Mouse (Mus musculus): ENCODE measurements around the gene Fibin. TPM values are rescaled to one million over a fixed set of nuclear protein-coding genes. Genes with fewer than 3 reads are reported as not detected.

The Fibin gene
- polyA plus RNA-seq, 1 experiment: 0.13 TPM

GRCm38 (mm10) chr2:110376660-110377059 lies 13.7 kb upstream of the Fibin start:
- TF ChIP-seq CTCF (IDR thresholded peaks at IDR 0.05; ENCODE audit: extremely low read depth, insufficient read depth, insufficient read length, insufficient replicate concordance) (no peak), POLR2A (IDR thresholded peaks at IDR 0.05; ENCODE audit: low read depth, low read length) (no peak)
- DNase-seq (ENCODE audit: low read depth in 1 of 2, low spot score in 2 of 2): no peak
- H3K4me1 ChIP-seq (ENCODE audit: control insufficient read depth, insufficient read depth, insufficient read length): no peaks in the 10 kb centered on the region
- WGBS: 86% methylated on average over 1 of the region's 1 CpGs
- no peak overlapping the region for H3K27ac ChIP-seq (ENCODE audit: insufficient read depth, low read length)
- no peak overlapping the region for H3K4me3 ChIP-seq (ENCODE audit: extremely low read depth, insufficient read depth, insufficient read length)
- H3K27me3 ChIP-seq (ENCODE audit: control insufficient read depth, insufficient read depth, low read length): no peaks in the 10 kb centered on the region
- no peaks in the 10 kb centered on the region for H3K36me3 ChIP-seq (ENCODE audit: control insufficient read depth, insufficient read depth, low read length)

DNA sequence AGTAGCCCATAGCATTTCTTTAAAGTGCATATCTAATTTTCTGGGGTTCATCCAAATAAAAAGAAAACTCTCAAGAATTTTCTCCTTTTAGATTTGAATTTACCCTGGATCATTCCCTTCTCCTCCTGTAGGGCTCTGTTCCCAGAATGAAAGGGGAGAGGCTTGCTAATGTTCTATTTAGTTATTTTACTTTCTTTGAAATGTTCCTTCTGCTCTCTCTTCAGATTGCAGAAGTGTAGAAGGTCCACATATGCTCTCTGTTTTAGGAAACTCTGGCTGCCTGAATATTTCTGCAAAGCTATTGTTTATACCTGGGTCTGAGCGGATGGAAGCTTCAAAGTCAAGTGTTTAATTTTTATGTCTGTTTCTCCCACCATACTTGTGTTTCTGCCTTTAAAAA lies 12.5 kb upstream of the Fibin start:
- Histone ChIP-seq H3K4me1 (ENCODE audit: control insufficient read depth, insufficient read depth, insufficient read length) (no peaks in the 10 kb centered on the region), H3K27ac (ENCODE audit: insufficient read depth, low read length) (no peak overlapping the region), H3K4me3 (ENCODE audit: extremely low read depth, insufficient read depth, insufficient read length) (no peak overlapping the region), H3K27me3 (ENCODE audit: control insufficient read depth, insufficient read depth, low read length) (no peaks in the 10 kb centered on the region), H3K36me3 (ENCODE audit: control insufficient read depth, insufficient read depth, low read length) (no peaks in the 10 kb centered on the region)
- WGBS: 92% methylated on average over 1 of the region's 1 CpGs
- TF ChIP-seq CTCF (IDR thresholded peaks at IDR 0.05; ENCODE audit: extremely low read depth, insufficient read depth, insufficient read length, insufficient replicate concordance) (no peak), POLR2A (IDR thresholded peaks at IDR 0.05; ENCODE audit: low read depth, low read length) (no peak)
- no peak for DNase-seq (ENCODE audit: low read depth in 1 of 2, low spot score in 2 of 2)

DNA sequence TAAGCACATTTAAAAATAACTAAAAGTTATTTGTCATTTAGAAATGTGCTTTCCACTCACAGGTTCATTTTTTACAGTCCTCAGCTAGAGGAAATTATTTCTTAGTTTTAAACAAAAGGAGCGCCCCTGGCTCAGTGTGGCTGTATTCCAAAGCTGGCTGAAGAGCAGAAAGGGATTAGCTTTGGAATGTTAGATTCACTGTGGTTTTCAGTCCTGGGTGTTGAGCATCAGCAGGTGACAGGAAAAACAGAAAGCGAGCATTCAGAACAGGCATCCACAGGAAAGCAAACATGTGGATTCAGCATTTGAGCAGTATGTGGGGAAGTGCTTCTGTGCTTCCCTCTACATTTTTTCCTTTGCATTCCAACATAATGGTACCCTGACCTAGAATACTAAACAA lies 10.2 kb upstream of the Fibin start:
- TF ChIP-seq POLR2A (IDR thresholded peaks at IDR 0.05; ENCODE audit: low read depth, low read length) (no peak), CTCF (IDR thresholded peaks at IDR 0.05; ENCODE audit: extremely low read depth, insufficient read depth, insufficient read length, insufficient replicate concordance) (no peak)
- 80% methylated on average over 2 of the region's 2 CpGs for WGBS
- no peaks in the 10 kb centered on the region for H3K36me3 ChIP-seq (ENCODE audit: control insufficient read depth, insufficient read depth, low read length)
- no peaks in the 10 kb centered on the region for H3K4me1 ChIP-seq (ENCODE audit: control insufficient read depth, insufficient read depth, insufficient read length)
- no peaks in the 10 kb centered on the region for H3K27me3 ChIP-seq (ENCODE audit: control insufficient read depth, insufficient read depth, low read length)
- DNase-seq (ENCODE audit: low read depth in 1 of 2, low spot score in 2 of 2): no peak
- no peak overlapping the region for H3K27ac ChIP-seq (ENCODE audit: insufficient read depth, low read length)
- H3K4me3 ChIP-seq (ENCODE audit: extremely low read depth, insufficient read depth, insufficient read length): no peak overlapping the region

GRCm38 (mm10) chr2:110367382-110367887 lies 4.5 kb upstream of the Fibin start:
- H3K27ac ChIP-seq (ENCODE audit: insufficient read depth, low read length): no peak overlapping the region
- 50% methylated on average over 1 of the region's 1 CpGs for WGBS
- H3K4me1 ChIP-seq (ENCODE audit: control insufficient read depth, insufficient read depth, insufficient read length): no peaks in the 10 kb centered on the region
- no peaks in the 10 kb centered on the region for H3K36me3 ChIP-seq (ENCODE audit: control insufficient read depth, insufficient read depth, low read length)
- no peak for DNase-seq (ENCODE audit: low read depth in 1 of 2, low spot score in 2 of 2)
- H3K27me3 ChIP-seq (ENCODE audit: control insufficient read depth, insufficient read depth, low read length): no peaks in the 10 kb centered on the region
- H3K4me3 ChIP-seq (ENCODE audit: extremely low read depth, insufficient read depth, insufficient read length): no peak overlapping the region
- no peak for TF ChIP-seq CTCF (IDR thresholded peaks at IDR 0.05; ENCODE audit: extremely low read depth, insufficient read depth, insufficient read length, insufficient replicate concordance)
- TF ChIP-seq POLR2A (IDR thresholded peaks at IDR 0.05; ENCODE audit: low read depth, low read length): no peak

GRCm38 (mm10) chr2:110365401-110365800 lies 2.4 kb upstream of the Fibin start:
- DNase-seq (ENCODE audit: low read depth in 1 of 2, low spot score in 2 of 2): no peak
- no peaks in the 10 kb centered on the region for H3K36me3 ChIP-seq (ENCODE audit: control insufficient read depth, insufficient read depth, low read length)
- H3K27ac ChIP-seq (ENCODE audit: insufficient read depth, low read length): no peak overlapping the region
- TF ChIP-seq POLR2A (IDR thresholded peaks at IDR 0.05; ENCODE audit: low read depth, low read length) (no peak), CTCF (IDR thresholded peaks at IDR 0.05; ENCODE audit: extremely low read depth, insufficient read depth, insufficient read length, insufficient replicate concordance) (no peak)
- H3K27me3 ChIP-seq (ENCODE audit: control insufficient read depth, insufficient read depth, low read length): no peaks in the 10 kb centered on the region
- no peak overlapping the region for H3K4me3 ChIP-seq (ENCODE audit: extremely low read depth, insufficient read depth, insufficient read length)
- H3K4me1 ChIP-seq (ENCODE audit: control insufficient read depth, insufficient read depth, insufficient read length): no peaks in the 10 kb centered on the region

DNA sequence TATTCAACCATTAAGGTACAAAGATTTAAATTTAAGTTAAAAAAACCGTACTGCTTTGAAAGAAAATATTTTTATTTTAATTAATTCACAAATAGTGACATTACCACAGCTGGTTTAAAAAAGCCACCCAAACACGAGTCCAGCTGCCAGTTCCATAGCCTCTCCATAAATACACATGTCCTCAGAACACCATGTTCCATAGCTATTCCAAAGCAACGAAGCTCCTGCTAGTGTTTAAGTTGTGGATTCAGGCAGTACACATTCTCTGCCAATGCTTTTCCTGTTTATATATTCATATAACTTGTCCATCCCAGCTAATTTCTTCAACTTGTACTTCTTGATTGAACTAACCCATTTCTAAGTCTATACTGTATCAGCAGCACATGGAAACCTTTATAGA lies 872 bp upstream of the Fibin start:
- H3K36me3 ChIP-seq (ENCODE audit: control insufficient read depth, insufficient read depth, low read length): no peaks in the 10 kb centered on the region
- no peaks in the 10 kb centered on the region for H3K27me3 ChIP-seq (ENCODE audit: control insufficient read depth, insufficient read depth, low read length)
- no peak overlapping the region for H3K4me3 ChIP-seq (ENCODE audit: extremely low read depth, insufficient read depth, insufficient read length)
- no peak for DNase-seq (ENCODE audit: low read depth in 1 of 2, low spot score in 2 of 2)
- H3K27ac ChIP-seq (ENCODE audit: insufficient read depth, low read length): no peak overlapping the region
- WGBS: 71% methylated on average over 3 of the region's 3 CpGs
- no peak for TF ChIP-seq POLR2A (IDR thresholded peaks at IDR 0.05; ENCODE audit: low read depth, low read length)
- no peak for TF ChIP-seq CTCF (IDR thresholded peaks at IDR 0.05; ENCODE audit: extremely low read depth, insufficient read depth, insufficient read length, insufficient replicate concordance)
- H3K4me1 ChIP-seq (ENCODE audit: control insufficient read depth, insufficient read depth, insufficient read length): no peaks in the 10 kb centered on the region

DNA sequence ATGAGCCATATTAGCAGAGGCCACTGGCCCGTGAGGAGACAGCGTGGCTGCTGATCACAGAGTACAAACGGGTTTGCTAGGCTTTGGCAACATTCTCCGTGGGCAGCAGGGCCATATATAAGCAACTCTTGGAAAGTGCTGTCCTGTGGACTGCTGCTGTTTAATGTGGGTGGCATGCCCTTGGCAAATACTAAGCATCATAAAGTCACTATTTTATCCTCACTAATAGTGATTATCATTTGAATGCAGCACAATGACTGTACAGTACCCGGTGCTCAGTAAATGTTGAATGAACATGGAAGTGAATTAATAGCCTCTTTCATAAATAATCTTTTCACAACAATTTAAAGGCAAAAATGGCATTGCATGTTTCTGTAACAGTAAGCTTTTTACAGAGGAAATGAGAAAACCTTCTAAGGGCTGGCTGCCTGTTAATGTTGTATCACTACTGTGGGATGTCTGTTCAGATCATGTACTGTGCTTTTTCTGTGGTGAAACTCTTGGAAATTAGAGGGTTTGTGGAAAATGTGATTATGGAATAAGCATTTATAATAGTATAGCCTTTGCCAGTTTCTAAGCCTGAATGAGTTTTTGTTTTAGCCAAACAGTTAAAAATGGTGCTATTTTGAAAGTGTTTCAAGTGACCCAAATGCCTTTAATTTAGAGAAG lies 9.5 kb downstream of the Fibin start:
- Histone ChIP-seq H3K36me3 (ENCODE audit: control insufficient read depth, insufficient read depth, low read length) (no peaks in the 10 kb centered on the region), H3K27me3 (ENCODE audit: control insufficient read depth, insufficient read depth, low read length) (no peaks in the 10 kb centered on the region), H3K4me3 (ENCODE audit: extremely low read depth, insufficient read depth, insufficient read length) (no peak overlapping the region), H3K27ac (ENCODE audit: insufficient read depth, low read length) (no peak overlapping the region), H3K4me1 (ENCODE audit: control insufficient read depth, insufficient read depth, insufficient read length) (no peaks in the 10 kb centered on the region)
- 87% methylated on average over 5 of the region's 5 CpGs for WGBS
- DNase-seq (ENCODE audit: low read depth in 1 of 2, low spot score in 2 of 2): no peak
- TF ChIP-seq POLR2A (IDR thresholded peaks at IDR 0.05; ENCODE audit: low read depth, low read length): no peak
- TF ChIP-seq CTCF (IDR thresholded peaks at IDR 0.05; ENCODE audit: extremely low read depth, insufficient read depth, insufficient read length, insufficient replicate concordance): no peak
